Mouse (Mus musculus): Measurements from ENCODE around the gene Oasl1. TPM values are rescaled to one million over a fixed set of nuclear protein-coding genes. Genes with fewer than 3 reads are reported as not detected.

Oasl1 gene
- 0.22 TPM for polyA plus RNA-seq (2014; fragmentation: Illumina TruSeq; extraction: RNeasy Lipid Tissue Mini Kit (QIAGEN cat#74804); ENCODE audit: low read depth, low replicate concordance)

DNA sequence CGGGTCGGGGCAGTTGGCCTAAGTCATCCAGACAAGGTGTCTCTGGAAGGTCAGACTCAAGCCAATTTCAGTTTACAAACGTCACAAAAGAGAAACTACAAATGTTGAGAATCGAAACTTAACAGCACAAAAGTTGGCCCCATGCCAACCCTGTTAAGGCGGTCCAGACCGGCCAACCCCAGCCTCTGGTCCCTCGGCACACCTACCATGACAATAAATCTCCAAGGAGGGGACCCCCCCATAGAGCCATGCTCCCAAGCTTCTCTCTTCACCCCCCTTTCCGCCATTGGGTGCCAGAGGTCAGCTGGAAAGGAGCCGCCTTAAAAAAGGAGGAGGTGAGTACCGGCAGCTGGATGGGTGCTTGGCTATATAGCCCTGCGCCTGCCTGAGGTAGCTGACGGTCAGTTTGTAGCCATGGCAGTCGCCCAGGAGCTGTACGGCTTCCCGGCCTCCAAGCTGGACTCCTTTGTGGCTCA is at the start of gene Oasl1:
Oasl1 (plus strand) TSS at position 243 of the 476 bp plus-strand sequence.

DNA sequence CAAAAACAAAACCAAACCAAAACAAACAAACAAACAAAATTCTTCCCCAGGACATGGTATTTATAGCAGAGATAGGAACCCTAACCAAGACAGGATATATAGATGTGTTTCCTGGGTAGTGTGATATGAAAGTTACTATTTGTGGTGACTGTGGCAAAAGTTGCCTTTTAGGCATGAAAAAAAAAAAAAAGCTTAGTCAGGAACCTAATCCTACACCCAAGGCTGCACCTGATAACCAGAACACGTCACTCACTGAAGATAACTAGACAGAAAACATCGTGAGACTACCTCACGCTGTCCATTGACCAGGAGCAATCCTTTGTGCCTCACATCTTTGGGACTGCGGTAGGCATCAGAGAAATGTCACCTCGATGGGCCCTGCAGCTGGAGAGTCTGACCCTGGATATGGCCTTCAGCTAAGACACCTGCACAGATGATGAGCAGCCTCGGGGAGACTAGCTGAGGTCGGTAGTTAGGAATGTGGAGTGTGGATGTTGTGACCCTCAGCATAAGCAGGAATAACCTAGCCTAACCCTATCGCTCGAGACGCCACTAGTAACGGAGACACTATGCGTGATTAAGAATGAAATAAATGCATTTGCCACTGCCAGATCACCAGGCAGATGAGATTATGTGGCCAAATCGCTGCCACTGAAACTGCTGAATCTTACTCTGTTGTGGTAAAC is 26.2 kb upstream of the Oasl1 start, which contains the start of gene Oasl2:
Oasl2 (plus strand) TSS at position 249 of the 686 bp plus-strand sequence.

DNA sequence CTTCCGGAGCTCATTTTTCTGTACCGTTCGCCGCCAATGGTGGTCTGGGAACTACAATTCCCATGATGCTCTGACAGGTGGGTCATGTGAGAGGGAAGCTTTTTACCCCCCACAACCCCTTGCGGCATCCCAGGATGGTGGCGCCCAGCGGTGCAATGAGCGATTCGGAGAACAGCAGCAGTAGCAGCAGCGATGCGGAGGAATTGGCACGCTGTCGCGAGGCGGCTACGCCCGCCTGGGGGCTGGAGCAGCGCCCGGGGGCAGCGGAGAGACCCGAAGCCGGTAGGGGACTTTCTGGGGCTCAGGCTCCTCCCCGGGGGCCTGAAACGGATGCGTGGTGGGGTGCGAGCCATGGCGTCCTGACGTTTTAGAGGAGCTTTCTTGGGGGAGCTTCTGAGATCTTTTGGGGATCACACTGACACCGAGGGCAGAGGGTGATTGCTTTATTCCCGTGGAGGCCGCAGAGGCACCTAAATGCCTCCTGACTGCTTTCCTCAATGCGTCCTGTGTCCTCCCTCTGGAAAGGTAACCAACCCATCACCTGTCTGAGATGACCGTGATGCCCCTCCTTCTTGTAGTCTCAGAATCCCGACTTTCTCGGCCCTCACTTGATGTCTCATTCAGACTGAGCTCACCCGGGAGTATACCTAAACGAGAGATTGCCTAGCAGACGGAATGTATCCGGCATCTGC is 19.2 kb downstream of the Oasl1 start, which contains the start of gene 2210016L21Rik:
2210016L21Rik (plus strand) TSS at position 85 of the 692 bp plus-strand sequence.

DNA sequence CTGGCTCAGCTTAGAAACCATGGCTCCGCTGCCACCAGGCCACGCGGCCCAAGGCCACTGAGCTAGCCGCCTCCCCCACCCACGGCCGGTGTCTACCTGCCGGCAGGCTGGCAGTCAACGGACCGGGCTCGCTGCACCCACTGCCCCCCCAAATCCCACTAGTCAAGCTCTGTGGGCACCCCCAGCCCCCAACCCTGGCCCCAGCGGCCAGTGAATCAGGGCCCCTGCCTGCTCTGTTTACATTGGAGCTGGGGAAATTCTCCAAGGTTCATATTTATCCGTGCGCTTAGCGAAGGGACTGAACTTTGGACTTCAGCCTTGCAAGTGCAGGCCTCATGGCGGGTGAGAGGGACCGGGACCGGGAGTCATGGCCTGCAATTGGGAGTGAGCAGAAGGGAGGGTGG is 47.8 kb downstream of the Oasl1 start, which contains the start of gene Hnf1a:
Hnf1a (minus strand) TSS at position 271 of the 404 bp plus-strand sequence.

Other genes with a start within 250 kb of the Oasl1 start
- gene Gltp, start 232.3 kb upstream of the Oasl1 start, polyA plus RNA-seq (2014; fragmentation: Illumina TruSeq; extraction: RNeasy Lipid Tissue Mini Kit (QIAGEN cat#74804); ENCODE audit: low read depth, low replicate concordance) = 3.3 TPM
- 12.0 TPM for gene Tchp, start 215.5 kb upstream of the Oasl1 start, polyA plus RNA-seq (2014; fragmentation: Illumina TruSeq; extraction: RNeasy Lipid Tissue Mini Kit (QIAGEN cat#74804); ENCODE audit: low read depth, low replicate concordance)
- 109 TPM for gene Ankrd13a, start 148.6 kb upstream of the Oasl1 start, polyA plus RNA-seq (2014; fragmentation: Illumina TruSeq; extraction: RNeasy Lipid Tissue Mini Kit (QIAGEN cat#74804); ENCODE audit: low read depth, low replicate concordance)
- 7.5 TPM for gene Git2, start 147.7 kb upstream of the Oasl1 start, polyA plus RNA-seq (2014; fragmentation: Illumina TruSeq; extraction: RNeasy Lipid Tissue Mini Kit (QIAGEN cat#74804); ENCODE audit: low read depth, low replicate concordance)
- 44.9 TPM for gene 1500011B03Rik, start 99.8 kb upstream of the Oasl1 start, polyA plus RNA-seq (2014; fragmentation: Illumina TruSeq; extraction: RNeasy Lipid Tissue Mini Kit (QIAGEN cat#74804); ENCODE audit: low read depth, low replicate concordance)
- gene 4930519G04Rik, start 69.6 kb upstream of the Oasl1 start, polyA plus RNA-seq (2014; fragmentation: Illumina TruSeq; extraction: RNeasy Lipid Tissue Mini Kit (QIAGEN cat#74804); ENCODE audit: low read depth, low replicate concordance) = 31.9 TPM
- not detected for gene Gm9936, start 64.6 kb upstream of the Oasl1 start, polyA plus RNA-seq (2014; fragmentation: Illumina TruSeq; extraction: RNeasy Lipid Tissue Mini Kit (QIAGEN cat#74804); ENCODE audit: low read depth, low replicate concordance)
- 8.8 TPM for gene Oasl2, start 26.3 kb upstream of the Oasl1 start, polyA plus RNA-seq (2014; fragmentation: Illumina TruSeq; extraction: RNeasy Lipid Tissue Mini Kit (QIAGEN cat#74804); ENCODE audit: low read depth, low replicate concordance)
- gene 2210016L21Rik, start 18.9 kb downstream of the Oasl1 start, polyA plus RNA-seq (2014; fragmentation: Illumina TruSeq; extraction: RNeasy Lipid Tissue Mini Kit (QIAGEN cat#74804); ENCODE audit: low read depth, low replicate concordance) = 0.84 TPM
- gene Hnf1a, start 47.9 kb downstream of the Oasl1 start, polyA plus RNA-seq (2014; fragmentation: Illumina TruSeq; extraction: RNeasy Lipid Tissue Mini Kit (QIAGEN cat#74804); ENCODE audit: low read depth, low replicate concordance) = not detected
- 68.8 TPM for gene Sppl3, start 87.9 kb downstream of the Oasl1 start, polyA plus RNA-seq (2014; fragmentation: Illumina TruSeq; extraction: RNeasy Lipid Tissue Mini Kit (QIAGEN cat#74804); ENCODE audit: low read depth, low replicate concordance)
- gene Gm10401, start 175.1 kb downstream of the Oasl1 start, polyA plus RNA-seq (2014; fragmentation: Illumina TruSeq; extraction: RNeasy Lipid Tissue Mini Kit (QIAGEN cat#74804); ENCODE audit: low read depth, low replicate concordance) = not detected
- gene Acads, start 196.1 kb downstream of the Oasl1 start, polyA plus RNA-seq (2014; fragmentation: Illumina TruSeq; extraction: RNeasy Lipid Tissue Mini Kit (QIAGEN cat#74804); ENCODE audit: low read depth, low replicate concordance) = 0.67 TPM
- gene Unc119b, start 211.7 kb downstream of the Oasl1 start, polyA plus RNA-seq (2014; fragmentation: Illumina TruSeq; extraction: RNeasy Lipid Tissue Mini Kit (QIAGEN cat#74804); ENCODE audit: low read depth, low replicate concordance) = 1.8 TPM
- 56.4 TPM for gene Mlec, start 234.9 kb downstream of the Oasl1 start, polyA plus RNA-seq (2014; fragmentation: Illumina TruSeq; extraction: RNeasy Lipid Tissue Mini Kit (QIAGEN cat#74804); ENCODE audit: low read depth, low replicate concordance)